In genomic region chr2:127939206-127939605, GRCm38 (mm10) we compare ENCODE assay signal across 23 mouse cellular contexts.
DNase-seq lines count a peak whose midpoint lies in the region.
"Had no signal": no experiment of that assay in that cellular context is flagged by ENCODE, and none has a peak within 500 bp of the region (broad histone marks: within the 10 kb centered on the region; RNA-seq: fewer than 3 reads in every experiment).

No protein-coding gene starts in this region.

- intact Hi-C loops in heart, postnatal 10 days (cut with DNase I) = no loop called here

- no peaks in the 10 kb centered on the region for H3K27me3 ChIP-seq in splenic B cell, adult 2 months (ENCODE audit: control insufficient read depth, insufficient read depth, low read length, poor library complexity, severe bottlenecking)
- H3K27me3 ChIP-seq: embryonic facial prominence, embryonic 12.5 days; embryonic facial prominence, embryonic 15.5 days had no signal

- peak; percentile 80 for DNase-seq in heart, adult 11 months
- no peak for DNase-seq in heart, adult 9 months (ENCODE audit: low spot score in 2 of 2)
- peak; percentile 3 for DNase-seq in splenic B cell, adult 2 months (ENCODE audit: low read depth, low spot score)
- DNase-seq in thymus, postnatal 10 days (ENCODE audit: low spot score in 2 of 2) = peak; percentile 31 to 37
- peak; percentile 46 to 59 for DNase-seq in thymus, postnatal 36 days
- DNase-seq in kidney, adult 18-20 months = no peak
- DNase-seq in heart, postnatal 10 days = no peak
- no peak for DNase-seq in left cerebral cortex, adult 18-20 months (ENCODE audit: low spot score in 2 of 2)
- DNase-seq: adrenal gland, adult 2 months; adrenal gland, postnatal 14 days; B cell, adult 2 months; cerebellum, adult 11 months; cerebellum, adult 2 months; cerebellum, adult 9-11 months; cerebellum, postnatal 25 days; forebrain, postnatal 0 days; gastrocnemius, adult 2 months; gastrocnemius, postnatal 14 days; heart, adult 2 months; heart, postnatal 36 days had no signal

- no peaks in the 10 kb centered on the region for H3K36me3 ChIP-seq in splenic B cell, adult 2 months (ENCODE audit: control insufficient read depth, insufficient read depth, low read length, poor library complexity, severe bottlenecking)
- H3K36me3 ChIP-seq: embryonic facial prominence, embryonic 12.5 days; embryonic facial prominence, embryonic 15.5 days; hindbrain, embryonic 10.5 days had no signal

Comparison
In these comparisons a context has a peak if more than half of its experiments do, and no peak if none do; other contexts are left out.
1. DNase-seq: peak in heart, adult 11 months (single experiment), splenic B cell, adult 2 months (single experiment), thymus, postnatal 10 days (2 of 2) and thymus, postnatal 36 days (2 of 2); none in heart, adult 9 months (0 of 2), kidney, adult 18-20 months (single experiment), heart, postnatal 10 days (0 of 2) and left cerebral cortex, adult 18-20 months (0 of 2).